Mouse (Mus musculus) limb, embryonic 13.5 days (tissue): ENCODE data around the gene Wdr66. TPM values are rescaled to one million over a fixed set of nuclear protein-coding genes. Genes with fewer than 3 reads are reported as not detected.

ENCODE experiments used
- ATAC-seq: fragments of 200-750 bp; cut with Nextera tagmentation; 2 replicates; pipeline ENCODE4 v1.8.0; 2017; ENCODE audit warnings: low read depth, moderate number of reproducible peaks, moderate TSS enrichment; ENCODE audit not compliant: low FRiP score
- H3K27ac ChIP-seq: fragments of 300-500 bp; sonication (generic); 2 replicates; pipeline ENCODE4 v1.5.1; 2015; ENCODE audit warnings: inconsistent platforms, mild to moderate bottlenecking, moderate library complexity
- H3K27me3 ChIP-seq: fragments of 300-500 bp; sonication (generic); 2 replicates; pipeline ENCODE4 v1.6.1; 2015; ENCODE audit warnings: mild to moderate bottlenecking, inconsistent platforms
- H3K36me3 ChIP-seq: fragments of 300-500 bp; sonication (generic); 2 replicates; pipeline ENCODE4 v1.6.1; 2015; ENCODE audit warnings: inconsistent platforms, mild to moderate bottlenecking, moderate library complexity
- H3K4me1 ChIP-seq: fragments of 300-500 bp; sonication (generic); 2 replicates; pipeline ENCODE4 v1.6.1; 2015; ENCODE audit warnings: inconsistent platforms
- H3K4me2 ChIP-seq: fragments of 300-500 bp; sonication (generic); replicated peaks from 2 replicates; pipeline ENCODE4 v1.6.1; 2015; ENCODE audit warnings: inconsistent platforms, mild to moderate bottlenecking, moderate library complexity
- H3K4me3 ChIP-seq: fragments of 300-500 bp; sonication (generic); 2 replicates; pipeline ENCODE4 v1.5.1; 2015; ENCODE audit warnings: moderate library complexity, mild to moderate bottlenecking, inconsistent platforms
- H3K9ac ChIP-seq: fragments of 300-500 bp; sonication (generic); 2 replicates; pipeline ENCODE4 v1.6.1; 2015; ENCODE audit warnings: mild to moderate bottlenecking, inconsistent platforms
- H3K9me3 ChIP-seq: fragments of 300-500 bp; sonication (generic); 2 replicates; pipeline ENCODE4 v1.6.1; 2016; ENCODE audit warnings: inconsistent platforms
- WGBS: fragments of 180-500 bp; shearing (Covaris S2); methylation state at CpG from one replicate; pipeline ENCODE4 v1.1.7; 2015; 5-methylcytosine and 5-hydroxymethylcytosine counted together
- polyA plus RNA-seq: library from polyadenylated mRNA; unstranded; fragments of >200 nt; fragmentation: Nextera tagmentation; extraction: Ambion mirVana; gene quantifications from 2 replicates; pipeline ENCODE4 v1.2.1, GENCODE M21; 2015

The Wdr66 gene
- polyA plus RNA-seq, 1 experiment from 2014 or later, result 0.61 TPM

GRCm38 (mm10) chr5:123276636-123277341, 24.9 kb downstream of the Wdr66 start:
- no peaks in the 10 kb centered on the region for H3K4me1 ChIP-seq
- ATAC-seq, result no peak
- H3K27me3 ChIP-seq, result no peaks in the 10 kb centered on the region
- WGBS, result 80% methylated on average over 9 of the region's 9 CpGs
- no peaks in the 10 kb centered on the region for H3K36me3 ChIP-seq
- H3K27ac ChIP-seq, result no peak overlapping the region
- no peak overlapping the region for H3K4me2 ChIP-seq
- no peak overlapping the region for H3K9ac ChIP-seq
- no peaks in the 10 kb centered on the region for H3K9me3 ChIP-seq
- no peak overlapping the region for H3K4me3 ChIP-seq

DNA sequence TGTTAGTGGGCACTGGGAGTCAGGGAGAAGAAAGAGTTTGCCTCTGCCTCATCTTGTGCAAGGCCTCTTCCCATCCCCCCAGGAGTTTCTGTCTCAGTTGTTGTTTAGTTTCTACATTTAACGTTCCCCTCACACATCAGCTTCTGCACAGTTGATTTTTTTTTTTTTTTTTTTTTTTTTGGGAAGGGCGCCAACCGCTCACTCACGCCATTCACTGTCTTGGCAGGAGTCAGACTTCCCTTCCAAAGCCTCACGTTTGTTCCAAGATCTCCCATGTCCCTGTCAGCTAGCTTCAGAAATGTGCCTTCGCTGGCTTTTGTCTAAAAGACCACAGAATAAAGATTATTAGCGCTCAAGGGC, 25.4 kb downstream of the Wdr66 start:
- no peak overlapping the region for H3K27ac ChIP-seq
- H3K9me3 ChIP-seq, result no peaks in the 10 kb centered on the region
- H3K9ac ChIP-seq, result no peak overlapping the region
- no peak overlapping the region for H3K4me2 ChIP-seq
- H3K36me3 ChIP-seq, result no peaks in the 10 kb centered on the region
- 64% methylated on average over 7 of the region's 7 CpGs for WGBS
- no peak overlapping the region for H3K4me3 ChIP-seq
- H3K4me1 ChIP-seq, result no peaks in the 10 kb centered on the region
- no peaks in the 10 kb centered on the region for H3K27me3 ChIP-seq
- ATAC-seq, result no peak

DNA sequence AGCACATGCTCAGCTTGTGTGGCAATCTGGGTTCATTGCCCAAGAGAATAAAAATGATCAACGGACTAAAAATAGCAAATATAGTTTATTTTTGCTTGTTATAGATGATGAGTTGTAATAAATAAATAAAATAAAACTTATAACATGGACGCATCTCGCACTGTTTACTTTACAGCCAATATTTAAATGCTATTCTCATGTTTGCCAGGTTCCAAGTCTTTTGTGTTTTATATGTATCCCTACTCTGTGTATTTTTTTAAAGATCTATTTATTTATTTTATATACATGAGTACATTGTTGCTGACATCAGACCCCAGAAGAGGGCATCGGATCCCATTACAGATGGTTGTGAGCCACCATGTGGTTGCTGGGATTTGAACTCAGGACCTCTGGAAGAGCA, 25.8 kb downstream of the Wdr66 start:
- no peak overlapping the region for H3K9ac ChIP-seq
- no peak overlapping the region for H3K4me3 ChIP-seq
- no peaks in the 10 kb centered on the region for H3K27me3 ChIP-seq
- no peaks in the 10 kb centered on the region for H3K36me3 ChIP-seq
- no peak overlapping the region for H3K4me2 ChIP-seq
- no peaks in the 10 kb centered on the region for H3K4me1 ChIP-seq
- 90% methylated on average over 4 of the region's 4 CpGs for WGBS
- ATAC-seq, result no peak
- no peaks in the 10 kb centered on the region for H3K9me3 ChIP-seq
- H3K27ac ChIP-seq, result no peak overlapping the region

GRCm38 (mm10) chr5:123279248-123279647, 27.3 kb downstream of the Wdr66 start:
- Histone ChIP-seq H3K4me1 (no peaks in the 10 kb centered on the region), H3K9me3 (no peaks in the 10 kb centered on the region), H3K27me3 (no peaks in the 10 kb centered on the region), H3K9ac (no peak overlapping the region), H3K4me2 (0 out of 2 replicates have a peak overlapping the region, but pooled peaks have one; percentile 9), H3K27ac (no peak overlapping the region), H3K36me3 (no peaks in the 10 kb centered on the region), H3K4me3 (no peak overlapping the region)
- no peak for ATAC-seq
- 82% methylated on average over 4 of the region's 4 CpGs for WGBS

DNA sequence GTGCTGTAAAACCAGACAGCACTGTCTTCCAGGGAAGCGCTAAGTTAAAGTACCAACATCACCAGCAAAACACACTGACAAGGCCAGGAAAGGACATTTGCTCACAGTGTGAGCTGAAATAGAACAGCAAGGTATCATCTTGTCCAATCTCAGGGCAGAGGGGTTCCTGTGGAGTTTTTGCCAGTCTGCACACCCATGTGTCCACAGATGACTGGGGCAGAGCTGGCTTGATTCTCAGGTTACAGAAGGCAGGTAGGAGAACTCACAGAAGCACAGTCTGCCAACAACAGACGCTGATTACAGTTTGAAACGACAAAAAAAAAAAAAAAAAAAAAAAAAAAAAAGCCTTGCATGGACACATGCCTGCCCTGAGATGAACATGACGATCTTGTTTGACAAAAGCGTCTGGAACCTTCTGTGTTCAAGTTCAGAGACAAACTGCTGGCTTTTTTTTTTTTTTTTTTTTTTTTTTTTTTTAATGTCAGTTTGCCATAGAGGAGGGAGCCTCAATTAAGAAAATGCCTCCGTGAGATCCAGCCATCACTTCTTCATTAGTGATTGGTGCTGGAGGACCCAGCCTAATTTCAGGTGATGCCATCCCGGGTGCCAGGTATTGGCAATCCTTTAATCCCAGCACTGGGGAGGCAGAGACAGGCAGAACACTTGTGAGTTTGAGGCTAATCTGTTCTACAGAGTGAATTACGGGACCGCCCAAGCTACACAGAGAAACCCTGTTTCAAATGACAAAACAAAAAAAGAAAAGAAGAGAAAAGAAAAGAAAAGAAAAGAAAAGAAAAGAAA, 29.6 kb downstream of the Wdr66 start:
- Histone ChIP-seq H3K27me3 (no peaks in the 10 kb centered on the region), H3K4me1 (no peaks in the 10 kb centered on the region), H3K36me3 (no peaks in the 10 kb centered on the region), H3K9ac (no peak overlapping the region), H3K4me3 (no peak overlapping the region), H3K27ac (no peak overlapping the region), H3K9me3 (no peaks in the 10 kb centered on the region), H3K4me2 (no peak overlapping the region)
- no peak for ATAC-seq
- WGBS, result 69% methylated on average over 9 of the region's 9 CpGs

DNA sequence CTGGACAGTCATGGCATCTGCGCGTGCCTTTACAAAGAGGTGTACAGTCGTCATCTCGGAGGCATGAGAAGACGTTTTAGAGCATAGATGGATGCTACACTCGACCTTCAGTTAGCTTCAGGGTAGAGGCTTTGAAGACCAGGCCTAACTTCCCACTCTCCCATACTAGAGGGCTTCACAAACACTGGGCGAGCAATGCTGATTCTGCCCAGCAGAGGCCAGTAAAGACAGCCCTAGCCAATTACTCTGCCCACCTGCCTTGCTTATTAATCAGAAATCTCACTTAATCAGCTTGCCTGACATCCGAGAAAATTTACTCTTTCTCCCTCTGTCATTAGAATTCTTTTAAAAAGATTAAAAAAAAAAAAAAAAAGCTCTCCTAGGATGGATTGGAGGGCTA, 33.3 kb downstream of the Wdr66 start:
- Histone ChIP-seq H3K36me3 (no peaks in the 10 kb centered on the region), H3K9ac (no peak overlapping the region), H3K4me2 (no peak overlapping the region), H3K4me3 (no peak overlapping the region), H3K4me1 (no peaks in the 10 kb centered on the region), H3K27ac (no peak overlapping the region), H3K27me3 (no peaks in the 10 kb centered on the region), H3K9me3 (peaks cover 16% of the 10 kb centered on the region; the same call in 1 of the 2 replicates)
- WGBS, result 43% methylated on average over 8 of the region's 8 CpGs
- ATAC-seq, result no peak

- H3K9ac ChIP-seq, result no peak overlapping the region
- H3K9me3 ChIP-seq, result peaks cover 16% of the 10 kb centered on the region; the same call in 1 of the 2 replicates
- no peak overlapping the region for H3K4me3 ChIP-seq
- no peaks in the 10 kb centered on the region for H3K27me3 ChIP-seq
- 86% methylated on average over 5 of the region's 5 CpGs for WGBS
- no peaks in the 10 kb centered on the region for H3K36me3 ChIP-seq
- H3K4me1 ChIP-seq, result 0 out of 2 replicates have a peak, but pooled peaks cover 3% of the 10 kb centered on the region
- H3K27ac ChIP-seq, result no peak overlapping the region
- no peak overlapping the region for H3K4me2 ChIP-seq
- ATAC-seq, result no peak
Observed at GRCm38 (mm10) chr5:123288079-123288478, 36.2 kb downstream of the Wdr66 start.

- Histone ChIP-seq H3K9ac (no peak overlapping the region), H3K27ac (no peak overlapping the region), H3K4me3 (no peak overlapping the region), H3K36me3 (no peaks in the 10 kb centered on the region), H3K27me3 (no peaks in the 10 kb centered on the region), H3K9me3 (no peaks in the 10 kb centered on the region), H3K4me1 (0 out of 2 replicates have a peak, but pooled peaks cover 3% of the 10 kb centered on the region), H3K4me2 (no peak overlapping the region)
- no peak for ATAC-seq
- WGBS, result 83% methylated on average over 9 of the region's 9 CpGs
Observed at GRCm38 (mm10) chr5:123294653-123295052, 42.8 kb downstream of the Wdr66 start.

DNA sequence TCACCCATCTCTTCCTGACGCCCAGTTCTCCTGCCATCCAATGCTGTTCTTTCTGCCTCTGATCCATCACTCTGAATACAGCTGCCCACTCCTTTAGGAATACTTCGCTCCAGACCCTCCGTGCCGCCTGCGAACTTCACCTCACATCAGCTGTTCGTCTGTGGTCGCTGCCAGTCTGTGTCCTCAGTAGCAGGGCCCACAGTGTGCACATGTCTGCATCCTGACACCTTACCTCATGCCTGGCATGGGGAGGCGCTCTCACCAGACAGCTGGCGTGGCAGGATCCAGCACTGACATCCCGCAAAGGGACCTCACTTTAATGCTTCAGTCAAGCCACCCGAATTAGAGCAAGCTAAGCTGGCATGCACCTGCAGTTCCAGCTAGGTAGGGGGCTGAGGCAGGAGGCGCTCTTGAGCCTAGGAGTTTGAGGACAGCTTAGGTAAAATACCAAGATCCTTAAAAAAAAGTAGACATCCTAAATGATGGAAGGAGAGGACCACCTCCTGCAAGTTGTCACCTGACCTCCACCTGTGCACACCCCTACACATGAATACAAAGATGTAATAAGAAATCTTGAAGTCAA, 44.4 kb downstream of the Wdr66 start:
- no peaks in the 10 kb centered on the region for H3K27me3 ChIP-seq
- ATAC-seq, result no peak
- peaks cover 19% of the 10 kb centered on the region for H3K4me1 ChIP-seq
- no peak overlapping the region for H3K27ac ChIP-seq
- H3K9me3 ChIP-seq, result no peaks in the 10 kb centered on the region
- WGBS, result 61% methylated on average over 12 of the region's 12 CpGs
- H3K4me2 ChIP-seq, result no peak overlapping the region
- no peak overlapping the region for H3K9ac ChIP-seq
- no peaks in the 10 kb centered on the region for H3K36me3 ChIP-seq
- H3K4me3 ChIP-seq, result no peak overlapping the region

GRCm38 (mm10) chr5:123296972-123297754, 45.3 kb downstream of the Wdr66 start:
- Histone ChIP-seq H3K9me3 (no peaks in the 10 kb centered on the region), H3K36me3 (no peaks in the 10 kb centered on the region), H3K4me3 (no peak overlapping the region), H3K27ac (no peak overlapping the region), H3K9ac (no peak overlapping the region), H3K27me3 (no peaks in the 10 kb centered on the region), H3K4me1 (peaks cover 24% of the 10 kb centered on the region), H3K4me2 (no peak overlapping the region; the same call in 1 of the 2 replicates)
- ATAC-seq, result no peak
- WGBS, result 47% methylated on average over 23 of the region's 23 CpGs

DNA sequence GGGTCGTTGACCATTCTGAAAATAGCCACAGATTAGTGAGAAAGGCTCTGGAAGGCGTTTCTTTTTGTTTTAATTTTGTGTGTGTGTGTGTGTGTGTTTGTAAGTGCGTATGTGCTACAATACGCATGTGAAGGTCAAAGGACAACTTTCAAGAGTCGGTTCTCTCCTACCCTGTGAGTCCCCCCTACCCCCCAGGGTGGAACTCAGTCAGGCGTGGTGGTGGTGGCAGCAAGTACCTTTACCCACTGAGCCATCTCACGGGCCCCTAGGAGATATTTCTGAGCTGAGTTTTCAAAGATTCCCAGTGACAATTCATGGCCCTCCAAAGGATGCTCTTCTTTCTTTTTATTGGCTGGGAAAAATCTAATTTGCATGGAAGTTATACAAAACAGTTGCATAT, 45.9 kb downstream of the Wdr66 start:
- Histone ChIP-seq H3K4me2 (no peak overlapping the region), H3K4me1 (peaks cover 27% of the 10 kb centered on the region), H3K36me3 (no peaks in the 10 kb centered on the region), H3K27me3 (no peaks in the 10 kb centered on the region), H3K27ac (no peak overlapping the region), H3K9me3 (no peaks in the 10 kb centered on the region), H3K4me3 (no peak overlapping the region), H3K9ac (no peak overlapping the region)
- 80% methylated on average over 7 of the region's 7 CpGs for WGBS
- no peak for ATAC-seq

DNA sequence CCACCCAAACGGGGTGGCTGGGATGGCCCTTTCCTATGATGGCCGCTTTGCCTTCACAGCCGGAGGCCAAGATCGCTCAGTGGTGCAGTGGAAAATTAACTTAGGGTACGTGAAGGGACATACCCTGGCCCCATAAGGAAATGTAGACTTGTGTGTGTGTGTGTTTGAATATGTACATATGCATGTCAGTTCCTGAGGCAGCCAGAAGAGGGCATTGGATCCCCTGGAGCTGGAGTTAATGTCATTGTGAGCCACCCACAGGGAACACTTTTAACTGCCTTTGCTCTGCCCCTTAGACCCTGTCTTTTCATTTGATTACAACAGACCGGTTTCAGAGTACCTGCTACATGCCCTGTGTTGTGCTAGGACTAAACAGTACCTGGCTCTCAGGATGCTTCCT, 46.6 kb downstream of the Wdr66 start:
- Histone ChIP-seq H3K9me3 (no peaks in the 10 kb centered on the region), H3K4me1 (peaks cover 27% of the 10 kb centered on the region), H3K36me3 (no peaks in the 10 kb centered on the region), H3K4me3 (no peak overlapping the region), H3K4me2 (no peak overlapping the region), H3K27ac (no peak overlapping the region), H3K9ac (no peak overlapping the region), H3K27me3 (no peaks in the 10 kb centered on the region)
- no peak for ATAC-seq
- WGBS, result 89% methylated on average over 6 of the region's 6 CpGs
